Mouse (Mus musculus): ENCODE data around the gene Tnfsf10.

GRCm38 (mm10) chr3:27300451-27300850 is 16.4 kb upstream of the Tnfsf10 start:
- no peak for TF ChIP-seq CTCF (IDR thresholded peaks at IDR 0.05; ENCODE audit: low read depth)
- no peak for TF ChIP-seq EP300 (IDR thresholded peaks at IDR 0.05; ENCODE audit: low read depth)
